Mouse (Mus musculus): ENCODE data around the gene Limch1. TPM values are rescaled to one million over a fixed set of nuclear protein-coding genes. Genes with fewer than 3 reads are reported as not detected.

The Limch1 gene
- polyA plus RNA-seq, 1 experiment from 2014 or later: 1.5 TPM

- H3K4me3 ChIP-seq (ENCODE audit: low read depth, low read length): no peak overlapping the region
- 61% methylated on average over 7 of the region's 7 CpGs for WGBS (ENCODE audit: insufficient replicate concordance)
- ATAC-seq (ENCODE audit: low read depth): no peak
- H3K4me2 ChIP-seq (ENCODE audit: low read depth, low read length): no peak overlapping the region
- H3K27me3 ChIP-seq (ENCODE audit: control insufficient read depth, insufficient read depth, low read depth, low read length): peaks cover 9% of the 10 kb centered on the region
- no peaks in the 10 kb centered on the region for H3K36me3 ChIP-seq (ENCODE audit: control insufficient read depth, insufficient read depth)
- no peak overlapping the region for H3K27ac ChIP-seq (ENCODE audit: low read length)
- no peak overlapping the region for H3K9ac ChIP-seq (ENCODE audit: low read depth, low read length)
- no peaks in the 10 kb centered on the region for H3K4me1 ChIP-seq (ENCODE audit: control insufficient read depth, low read depth, low read length)
- H3K9me3 ChIP-seq (replicated peaks; ENCODE audit: control insufficient read depth, low read length): no peaks in the 10 kb centered on the region
Measured at GRCm38 (mm10) chr5:66992401-66992800, 246.8 kb downstream of the Limch1 start.

- WGBS (ENCODE audit: insufficient replicate concordance): 60% methylated on average over 11 of the region's 11 CpGs
- no peaks in the 10 kb centered on the region for H3K4me1 ChIP-seq (ENCODE audit: control insufficient read depth, low read depth, low read length)
- no peak for ATAC-seq (ENCODE audit: low read depth)
Measured at GRCm38 (mm10) chr5:66993076-66993475, 247.4 kb downstream of the Limch1 start.

GRCm38 (mm10) chr5:66996124-66996523 lies 250.5 kb downstream of the Limch1 start:
- ATAC-seq (ENCODE audit: low read depth): no peak
- H3K27ac ChIP-seq (ENCODE audit: low read length): no peak overlapping the region
- no peak overlapping the region for H3K4me3 ChIP-seq (ENCODE audit: low read depth, low read length)
- H3K36me3 ChIP-seq (ENCODE audit: control insufficient read depth, insufficient read depth): no peaks in the 10 kb centered on the region
- H3K4me1 ChIP-seq (ENCODE audit: control insufficient read depth, low read depth, low read length): no peaks in the 10 kb centered on the region
- no peak overlapping the region for H3K4me2 ChIP-seq (ENCODE audit: low read depth, low read length)
- peaks cover 12% of the 10 kb centered on the region for H3K27me3 ChIP-seq (ENCODE audit: control insufficient read depth, insufficient read depth, low read depth, low read length)
- 27% methylated on average over 3 of the region's 3 CpGs for WGBS (ENCODE audit: insufficient replicate concordance)
- H3K9ac ChIP-seq (ENCODE audit: low read depth, low read length): no peak overlapping the region
- no peaks in the 10 kb centered on the region for H3K9me3 ChIP-seq (replicated peaks; ENCODE audit: control insufficient read depth, low read length)

More at GRCm38 (mm10) chr5:66993076-66993475, 247.4 kb downstream of the Limch1 start:
- Histone ChIP-seq H3K36me3 (ENCODE audit: control insufficient read depth, insufficient read depth) (no peaks in the 10 kb centered on the region), H3K4me2 (ENCODE audit: low read depth, low read length) (no peak overlapping the region), H3K9me3 (replicated peaks; ENCODE audit: control insufficient read depth, low read length) (no peaks in the 10 kb centered on the region), H3K9ac (ENCODE audit: low read depth, low read length) (no peak overlapping the region), H3K4me3 (ENCODE audit: low read depth, low read length) (no peak overlapping the region), H3K27ac (ENCODE audit: low read length) (no peak overlapping the region), H3K27me3 (ENCODE audit: control insufficient read depth, insufficient read depth, low read depth, low read length) (peaks cover 12% of the 10 kb centered on the region)

- Histone ChIP-seq H3K4me1 (ENCODE audit: control insufficient read depth, low read depth, low read length) (no peaks in the 10 kb centered on the region), H3K4me3 (ENCODE audit: low read depth, low read length) (no peak overlapping the region), H3K9ac (ENCODE audit: low read depth, low read length) (no peak overlapping the region), H3K9me3 (replicated peaks; ENCODE audit: control insufficient read depth, low read length) (no peaks in the 10 kb centered on the region), H3K27ac (ENCODE audit: low read length) (no peak overlapping the region), H3K4me2 (ENCODE audit: low read depth, low read length) (no peak overlapping the region; the same call in 1 of the 2 replicates), H3K27me3 (ENCODE audit: control insufficient read depth, insufficient read depth, low read depth, low read length) (peaks cover 12% of the 10 kb centered on the region), H3K36me3 (ENCODE audit: control insufficient read depth, insufficient read depth) (no peaks in the 10 kb centered on the region)
- ATAC-seq (ENCODE audit: low read depth): no peak
- 6% methylated on average over 33 of the region's 33 CpGs for whole genome bisulfite sequencing (ENCODE audit: insufficient replicate concordance)
Measured at GRCm38 (mm10) chr5:66996886-66997599, 251.4 kb downstream of the Limch1 start.

GRCm38 (mm10) chr5:66997600-66997930 lies 251.9 kb downstream of the Limch1 start:
- Histone ChIP-seq H3K4me3 (ENCODE audit: low read depth, low read length) (no peak overlapping the region), H3K9ac (ENCODE audit: low read depth, low read length) (no peak overlapping the region), H3K27ac (ENCODE audit: low read length) (no peak overlapping the region), H3K9me3 (replicated peaks; ENCODE audit: control insufficient read depth, low read length) (no peaks in the 10 kb centered on the region), H3K27me3 (ENCODE audit: control insufficient read depth, insufficient read depth, low read depth, low read length) (peaks cover 12% of the 10 kb centered on the region), H3K4me1 (ENCODE audit: control insufficient read depth, low read depth, low read length) (no peaks in the 10 kb centered on the region), H3K36me3 (ENCODE audit: control insufficient read depth, insufficient read depth) (no peaks in the 10 kb centered on the region), H3K4me2 (ENCODE audit: low read depth, low read length) (no peak overlapping the region)
- ATAC-seq (ENCODE audit: low read depth): no peak
- WGBS (ENCODE audit: insufficient replicate concordance): 42% methylated on average over 7 of the region's 7 CpGs

- H3K9me3 ChIP-seq (replicated peaks; ENCODE audit: control insufficient read depth, low read length): no peaks in the 10 kb centered on the region
- no peak overlapping the region for H3K9ac ChIP-seq (ENCODE audit: low read depth, low read length)
- no peak for ATAC-seq (ENCODE audit: low read depth)
- H3K27ac ChIP-seq (ENCODE audit: low read length): no peak overlapping the region
- peaks cover 12% of the 10 kb centered on the region for H3K27me3 ChIP-seq (ENCODE audit: control insufficient read depth, insufficient read depth, low read depth, low read length)
- H3K36me3 ChIP-seq (ENCODE audit: control insufficient read depth, insufficient read depth): no peaks in the 10 kb centered on the region
- H3K4me1 ChIP-seq (ENCODE audit: control insufficient read depth, low read depth, low read length): no peaks in the 10 kb centered on the region
- 72% methylated on average over 6 of the region's 6 CpGs for WGBS (ENCODE audit: insufficient replicate concordance)
- H3K4me3 ChIP-seq (ENCODE audit: low read depth, low read length): no peak overlapping the region
- H3K4me2 ChIP-seq (ENCODE audit: low read depth, low read length): no peak overlapping the region
Measured at GRCm38 (mm10) chr5:66998341-66998740, 252.7 kb downstream of the Limch1 start.

GRCm38 (mm10) chr5:67002346-67002745 lies 256.7 kb downstream of the Limch1 start:
- H3K4me2 ChIP-seq (ENCODE audit: low read depth, low read length): no peak overlapping the region
- no peaks in the 10 kb centered on the region for H3K4me1 ChIP-seq (ENCODE audit: control insufficient read depth, low read depth, low read length)
- no peak overlapping the region for H3K27ac ChIP-seq (ENCODE audit: low read length)
- no peaks in the 10 kb centered on the region for H3K36me3 ChIP-seq (ENCODE audit: control insufficient read depth, insufficient read depth)
- no peak overlapping the region for H3K9ac ChIP-seq (ENCODE audit: low read depth, low read length)
- H3K27me3 ChIP-seq (ENCODE audit: control insufficient read depth, insufficient read depth, low read depth, low read length): peaks cover 3% of the 10 kb centered on the region
- no peak overlapping the region for H3K4me3 ChIP-seq (ENCODE audit: low read depth, low read length)
- no peak for ATAC-seq (ENCODE audit: low read depth)
- no peaks in the 10 kb centered on the region for H3K9me3 ChIP-seq (replicated peaks; ENCODE audit: control insufficient read depth, low read length)
- 63% methylated on average over 6 of the region's 6 CpGs for WGBS (ENCODE audit: insufficient replicate concordance)

GRCm38 (mm10) chr5:67004619-67005018 lies 259.0 kb downstream of the Limch1 start:
- Histone ChIP-seq H3K9me3 (replicated peaks; ENCODE audit: control insufficient read depth, low read length) (no peaks in the 10 kb centered on the region), H3K4me2 (ENCODE audit: low read depth, low read length) (no peak overlapping the region), H3K27me3 (ENCODE audit: control insufficient read depth, insufficient read depth, low read depth, low read length) (no peaks in the 10 kb centered on the region), H3K4me3 (ENCODE audit: low read depth, low read length) (no peak overlapping the region), H3K9ac (ENCODE audit: low read depth, low read length) (no peak overlapping the region), H3K4me1 (ENCODE audit: control insufficient read depth, low read depth, low read length) (no peaks in the 10 kb centered on the region), H3K36me3 (ENCODE audit: control insufficient read depth, insufficient read depth) (no peaks in the 10 kb centered on the region), H3K27ac (ENCODE audit: low read length) (no peak overlapping the region)
- ATAC-seq (ENCODE audit: low read depth): no peak
- WGBS (ENCODE audit: insufficient replicate concordance): 65% methylated on average over 11 of the region's 11 CpGs

GRCm38 (mm10) chr5:67011043-67011870 lies 265.6 kb downstream of the Limch1 start:
- H3K4me1 ChIP-seq (ENCODE audit: control insufficient read depth, low read depth, low read length): no peaks in the 10 kb centered on the region
- no peak for ATAC-seq (ENCODE audit: low read depth)
- H3K4me2 ChIP-seq (ENCODE audit: low read depth, low read length): no peak overlapping the region
- H3K27me3 ChIP-seq (ENCODE audit: control insufficient read depth, insufficient read depth, low read depth, low read length): no peaks in the 10 kb centered on the region
- no peaks in the 10 kb centered on the region for H3K36me3 ChIP-seq (ENCODE audit: control insufficient read depth, insufficient read depth)
- no peak overlapping the region for H3K9ac ChIP-seq (ENCODE audit: low read depth, low read length)
- H3K27ac ChIP-seq (ENCODE audit: low read length): no peak overlapping the region
- 73% methylated on average over 16 of the region's 16 CpGs for WGBS (ENCODE audit: insufficient replicate concordance)
- no peak overlapping the region for H3K4me3 ChIP-seq (ENCODE audit: low read depth, low read length)
- no peaks in the 10 kb centered on the region for H3K9me3 ChIP-seq (replicated peaks; ENCODE audit: control insufficient read depth, low read length)
